Mouse (Mus musculus) frontal cortex, postnatal 25 days (tissue): ENCODE results near the gene Gch1.
"Not testable (repeated sequence)": the region's sequence is repeated elsewhere in the genome, so short reads cannot be mapped to it uniquely, and the experiment has no call there.

Experiments
- DNase-seq, 2 experiments: peaks; one replicate each; pipeline ENCODE4 v3.0.0; 2022; ENCODE audit warnings: low spot score in 2 of 2

Gch1 gene

DNA sequence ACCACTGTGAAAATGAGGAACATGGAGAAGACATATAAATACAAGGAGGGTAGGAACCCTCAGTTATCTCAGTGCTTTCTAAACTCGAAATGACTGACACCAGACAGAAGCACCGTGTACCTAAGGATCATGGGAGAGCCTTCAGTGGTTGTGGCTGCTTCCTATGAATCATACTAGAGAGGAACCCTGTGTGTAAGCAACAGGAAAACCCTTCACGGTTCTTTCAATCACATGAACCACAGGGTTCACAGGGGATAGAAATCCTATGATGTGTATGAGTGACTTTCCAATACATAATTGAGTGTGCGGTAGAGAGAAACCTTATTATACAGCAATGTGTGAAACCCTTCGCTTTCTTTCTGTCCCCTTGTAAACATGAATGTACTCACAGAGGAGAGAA lies 24.1 kb downstream of the Gch1 start:
- DNase-seq = no peak

DNA sequence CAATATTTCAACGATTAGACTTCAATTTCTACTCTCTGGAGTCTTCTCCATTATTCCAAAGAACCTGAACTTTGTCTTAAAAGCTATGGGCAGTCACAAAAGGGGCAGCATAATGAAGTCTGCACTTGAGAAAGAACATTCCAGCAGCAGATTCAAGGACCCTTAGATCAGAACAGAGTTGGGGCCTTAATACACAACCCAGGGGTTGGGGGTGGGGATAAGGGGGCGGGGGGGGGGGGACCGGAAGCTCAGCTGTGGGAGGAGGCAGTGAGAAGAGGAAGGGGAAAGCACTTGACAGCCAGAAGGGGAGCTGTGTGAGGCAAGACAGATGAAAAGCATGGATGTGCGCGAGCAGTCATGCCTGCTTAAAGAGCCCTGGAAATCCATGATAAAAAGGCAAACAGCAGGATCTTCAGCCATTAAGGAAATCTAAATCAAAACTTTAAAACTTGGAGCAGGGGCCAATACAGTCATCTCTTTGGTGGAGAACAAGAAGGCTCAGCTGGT lies 27.2 kb downstream of the Gch1 start:
- no peak for DNase-seq

DNA sequence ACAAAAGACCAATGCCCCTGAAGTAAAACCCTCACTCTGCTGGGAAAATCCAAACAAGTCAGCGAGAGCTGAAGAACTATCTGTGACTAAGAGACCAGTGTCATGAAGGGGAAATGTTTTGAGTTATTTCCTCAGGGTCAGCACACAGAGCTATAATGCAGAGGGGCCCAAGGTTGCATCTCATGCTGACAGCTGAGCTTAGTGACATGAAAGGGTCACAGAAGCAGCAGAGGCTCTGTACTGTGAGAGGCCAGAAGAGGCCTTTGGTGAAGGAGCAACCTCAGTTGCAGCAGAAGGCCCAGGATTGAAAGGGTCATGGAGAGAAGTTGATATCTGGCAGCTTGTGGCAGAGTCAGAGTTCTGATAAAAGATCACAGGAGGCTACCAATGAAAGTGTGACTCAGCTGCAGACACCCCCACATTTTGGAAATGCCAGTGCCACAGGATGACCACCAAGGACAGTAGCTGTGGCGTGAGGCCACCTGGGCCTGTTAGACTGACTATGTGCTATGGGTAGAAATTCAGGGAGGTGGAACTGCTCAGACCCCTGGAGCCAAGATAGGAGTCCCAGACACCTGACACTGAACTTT lies 29.1 kb downstream of the Gch1 start:
- DNase-seq = no peak

DNA sequence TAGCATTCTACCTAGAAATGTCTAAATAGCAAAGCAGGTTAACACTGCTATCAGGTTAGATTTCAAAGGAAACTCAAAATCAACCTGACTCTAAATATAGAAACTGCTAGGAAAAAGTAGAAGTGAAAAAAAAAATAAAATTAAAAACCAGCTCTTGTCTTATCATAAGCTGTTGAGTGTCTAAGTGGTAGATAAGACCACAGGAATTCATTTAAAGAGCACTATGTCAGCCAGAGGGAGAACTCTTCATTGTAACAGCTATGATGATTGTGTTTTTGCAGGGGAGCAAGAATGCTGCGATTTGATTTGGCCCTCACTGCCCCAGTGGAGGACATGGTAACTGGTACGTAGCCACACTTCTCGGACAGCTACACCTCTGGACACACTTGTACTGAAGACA lies 34.9 kb downstream of the Gch1 start:
- DNase-seq = no peak

- DNase-seq = no peak
Measured at GRCm38 (mm10) chr14:47151306-47151705, 37.9 kb downstream of the Gch1 start.

GRCm38 (mm10) chr14:47144326-47144725 lies 44.9 kb downstream of the Gch1 start:
- no peak for DNase-seq

DNA sequence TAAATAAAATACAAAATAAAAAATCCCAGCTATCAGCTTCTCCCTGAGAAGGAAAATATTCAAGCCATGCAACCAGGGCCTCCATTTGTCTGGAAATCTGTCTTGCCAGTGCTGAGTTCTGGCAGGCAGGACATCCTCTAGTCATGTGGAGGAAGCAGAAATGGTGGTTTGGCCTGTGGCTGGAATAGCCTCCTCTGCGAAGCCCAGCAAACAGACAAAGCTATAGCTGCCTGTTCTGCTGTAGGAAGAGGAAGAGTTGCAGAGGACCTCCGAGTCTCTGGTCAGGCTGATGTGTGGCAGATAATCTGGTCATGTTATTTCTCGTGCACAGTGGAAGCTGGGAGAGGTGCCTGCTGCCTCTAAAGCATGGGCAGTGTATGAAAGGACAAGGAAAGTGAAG lies 50.4 kb downstream of the Gch1 start:
- DNase-seq = no peak

DNA sequence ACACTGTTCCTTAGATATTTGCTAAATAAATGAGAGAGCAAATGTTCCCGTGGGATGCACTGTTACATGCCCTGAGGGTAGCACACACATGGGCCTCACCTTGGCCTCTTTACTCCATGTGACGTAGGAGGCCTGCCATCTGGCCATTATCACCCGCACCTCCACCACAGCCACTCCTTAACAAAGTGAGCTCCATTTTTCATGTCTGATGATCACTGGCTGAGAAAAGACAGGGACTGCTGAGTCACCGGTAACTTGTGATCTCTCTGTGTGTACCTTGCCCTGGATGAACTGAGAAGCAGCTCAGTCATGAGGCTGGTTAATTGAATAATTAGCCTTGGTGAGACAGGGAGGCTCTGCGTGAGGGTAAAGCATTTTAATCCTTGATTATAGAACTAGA lies 52.6 kb downstream of the Gch1 start:
- no peak for DNase-seq

- DNase-seq = no peak
Measured at GRCm38 (mm10) chr14:47133948-47134347, 55.3 kb downstream of the Gch1 start.

DNA sequence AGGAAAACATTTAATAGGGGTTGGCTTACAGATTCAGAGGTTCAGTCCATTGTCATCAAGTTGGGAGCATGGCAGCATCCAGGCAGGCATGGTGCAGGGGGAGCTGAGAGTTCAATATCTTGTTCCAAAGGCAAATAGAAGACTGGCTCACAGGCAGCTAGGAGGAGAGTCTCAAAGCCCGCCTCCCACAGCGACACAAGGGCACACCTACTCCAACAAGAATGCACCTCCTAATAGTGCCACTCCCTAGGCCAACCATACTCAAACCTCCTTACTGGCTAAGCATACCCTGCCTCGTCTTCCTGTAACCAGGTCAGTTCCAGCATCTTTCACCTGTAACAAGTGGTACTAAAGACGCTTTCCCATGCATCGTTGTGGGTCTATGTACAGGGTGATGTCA lies 61.2 kb downstream of the Gch1 start:
- no peak for DNase-seq

DNA sequence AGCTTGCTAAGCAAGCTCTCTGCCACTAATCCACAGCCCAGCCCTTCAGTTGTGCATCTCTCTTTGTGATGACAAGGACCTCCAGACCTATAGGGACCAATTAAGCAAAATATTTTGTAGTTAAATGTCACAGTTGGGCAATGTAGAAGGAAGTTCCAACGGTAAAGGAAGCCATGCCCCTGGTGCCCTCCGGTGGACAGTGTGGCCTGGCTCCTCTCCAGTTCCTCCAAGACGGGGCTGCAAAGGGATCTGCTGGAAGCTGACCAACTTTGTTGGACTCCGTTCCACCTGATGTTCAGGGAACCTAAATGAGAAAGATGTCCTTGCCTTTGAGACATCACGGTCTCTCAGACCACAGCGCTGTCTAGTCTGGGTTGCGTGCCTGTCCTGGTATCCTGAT lies 71.7 kb downstream of the Gch1 start:
- DNase-seq = no peak

GRCm38 (mm10) chr14:47116062-47116762 lies 73.0 kb downstream of the Gch1 start:
- no peak for DNase-seq

DNA sequence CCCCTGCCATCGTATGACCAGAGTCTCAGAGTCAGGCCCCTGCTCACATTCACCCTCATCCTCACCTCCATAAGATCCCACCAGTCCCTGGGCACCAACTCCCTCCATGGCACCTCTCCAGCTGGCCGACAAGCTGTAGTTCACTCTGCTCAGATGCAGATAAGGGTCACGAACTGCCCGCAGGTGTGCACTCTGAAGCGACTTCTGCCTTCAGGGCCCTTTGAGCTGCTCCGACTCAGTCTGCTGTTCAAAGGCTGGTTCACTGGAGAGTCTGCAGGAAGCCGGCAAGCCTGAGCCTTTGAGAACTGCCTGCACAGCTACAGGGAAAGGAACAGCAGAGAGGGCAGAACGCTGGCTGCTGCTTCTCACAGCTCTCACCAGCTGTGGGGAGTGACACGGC lies 74.1 kb downstream of the Gch1 start:
- no peak for DNase-seq

- no peak for DNase-seq
Measured at GRCm38 (mm10) chr14:47111341-47111740, 77.9 kb downstream of the Gch1 start.

DNA sequence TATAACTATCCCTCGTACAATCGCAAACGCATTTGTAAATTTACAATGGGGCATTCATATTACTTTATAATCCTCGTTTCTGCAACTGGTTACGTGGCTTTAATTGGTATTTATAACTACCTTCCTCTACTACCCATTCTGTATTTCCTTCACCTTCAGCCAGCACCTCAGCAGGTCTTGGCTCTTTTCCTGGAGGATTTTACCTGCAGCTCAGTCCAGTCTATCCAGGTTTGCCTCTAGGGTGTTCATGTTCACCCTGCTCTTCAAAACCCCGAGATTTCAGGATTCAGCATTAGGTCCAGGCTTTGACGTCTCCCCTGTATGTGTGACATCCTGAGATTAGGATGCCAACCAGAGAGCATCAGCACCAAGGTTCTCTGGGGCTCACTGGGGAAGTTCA lies 78.8 kb downstream of the Gch1 start:
- DNase-seq = not testable (repeated sequence)

DNA sequence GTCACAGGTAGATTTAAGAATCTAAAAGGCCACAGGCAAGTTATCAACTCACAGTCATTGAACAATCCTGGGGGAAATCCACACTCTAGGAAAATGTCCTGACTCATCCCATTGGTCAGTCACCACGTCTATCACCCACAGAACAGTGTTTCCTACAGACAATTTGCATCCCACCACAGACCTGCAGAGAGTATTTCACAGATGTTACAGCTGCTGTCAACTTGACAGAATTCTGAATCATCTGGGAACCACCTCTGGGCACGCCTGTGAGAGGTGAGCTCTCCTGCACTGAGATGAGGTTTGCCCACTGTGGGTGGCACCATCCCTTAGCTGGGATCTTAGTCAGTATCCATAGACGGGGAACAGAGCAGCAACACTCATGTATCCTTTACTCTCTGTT lies 81.8 kb downstream of the Gch1 start:
- no peak for DNase-seq

GRCm38 (mm10) chr14:47105755-47106154 lies 83.5 kb downstream of the Gch1 start:
- DNase-seq = no peak

GRCm38 (mm10) chr14:47105174-47105557 lies 84.0 kb downstream of the Gch1 start:
- DNase-seq = no peak

DNA sequence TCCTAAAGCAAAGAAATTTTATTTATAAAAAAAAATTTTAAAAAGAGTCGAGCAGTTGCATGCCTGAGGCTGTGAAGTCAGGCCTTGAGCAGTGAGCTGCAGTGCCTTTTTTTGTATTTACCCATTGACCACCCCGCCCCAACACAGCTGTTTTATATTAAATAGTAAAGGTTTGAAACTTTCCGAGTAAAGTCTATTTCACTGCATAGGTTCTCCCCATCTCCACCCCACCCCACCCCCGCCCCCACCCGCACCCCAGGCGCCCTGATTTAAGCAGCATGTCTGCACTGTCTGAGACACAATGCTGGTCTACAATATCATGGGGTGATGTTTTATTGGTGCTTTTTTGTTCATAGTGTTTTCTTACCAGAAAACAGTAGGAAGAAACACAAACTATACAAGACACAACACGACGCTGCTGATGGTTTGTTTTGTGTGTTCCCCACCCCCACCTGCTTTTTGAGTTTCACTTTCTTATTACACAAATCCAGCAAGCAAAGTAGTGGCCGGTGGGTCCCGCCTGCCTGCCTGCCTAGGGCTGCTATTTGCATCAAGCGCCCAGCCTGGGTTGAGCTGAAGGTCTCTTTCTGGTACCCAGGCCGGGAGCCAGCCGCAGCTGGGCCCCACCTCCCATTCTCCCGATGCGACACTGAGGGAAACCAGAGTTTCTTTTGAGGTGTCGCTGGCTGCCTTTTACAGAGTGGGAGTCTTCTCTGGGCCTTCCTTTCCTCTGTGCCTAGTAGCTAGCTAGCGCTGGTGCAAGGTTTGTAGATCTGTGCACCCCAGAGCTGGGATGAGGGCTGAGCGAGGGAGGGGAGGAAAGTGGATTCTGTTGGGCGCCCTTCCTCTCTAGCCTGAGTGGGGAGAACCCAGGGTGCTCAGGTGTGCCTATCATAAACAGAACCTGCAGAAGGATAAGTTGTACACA lies 84.7 kb downstream of the Gch1 start:
- no peak for DNase-seq
